Mouse (Mus musculus) liver, adult 2 months (tissue): ENCODE data around the gene Enox1.

Experiments used
- CTCF ChIP-seq: fragments of 200-500 bp; IDR thresholded peaks from 2 replicates; pipeline ENCODE4 v1.5.1; 2011; ENCODE audit warnings: low read depth, low read length, control low read depth
- POLR2A ChIP-seq: fragments of 200-500 bp; IDR thresholded peaks from 2 replicates; pipeline ENCODE4 v1.6.1; 2011; ENCODE audit warnings: low read length, control low read depth; ENCODE audit not compliant: insufficient read depth; ENCODE audit errors: extremely low read depth

DNA sequence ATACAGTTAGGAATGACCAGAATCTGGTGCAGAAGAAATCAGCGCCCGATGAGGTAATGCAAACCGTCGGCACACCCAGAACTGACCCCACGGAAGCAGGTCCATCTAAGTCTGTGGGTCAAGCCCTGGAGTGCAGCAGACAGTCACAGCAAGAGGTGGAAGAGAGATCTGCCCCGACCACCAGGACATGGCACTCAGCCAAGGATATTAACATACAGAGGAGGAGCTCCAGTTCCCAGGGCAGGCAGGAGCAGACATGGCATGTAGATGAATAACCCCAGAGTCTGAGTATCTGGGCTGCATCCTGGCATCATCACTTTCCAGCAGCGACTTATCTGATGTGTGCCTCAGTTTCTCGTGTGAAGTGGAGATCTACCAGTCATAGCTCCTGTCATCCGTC is 523.3 kb downstream of the Enox1 start:
- TF ChIP-seq CTCF (no peak), POLR2A (no peak)
